Mouse (Mus musculus) megakaryocyte, adult 5-6 weeks (primary cell): ENCODE data around the gene Rrnad1. TPM values are rescaled to one million over a fixed set of nuclear protein-coding genes. Genes with fewer than 3 reads are reported as not detected.

Experiments used
- ATAC-seq: 2 replicates; pipeline ENCODE4 v1.8.0; 2016; ENCODE audit warnings: mild to moderate bottlenecking, inconsistent platforms; ENCODE audit not compliant: poor library complexity, severe bottlenecking
- total RNA-seq, 2 experiments: library from RNA; stranded (forward) in 1 of 2; stranded (reverse) in 1 of 2; fragments of 153-499, 151-499 nt in 1 of 2; fragments of 221-1000, 200-1000 nt in 1 of 2; gene quantifications; 2 replicates each; pipeline versions ENCODE4 v1.2.3 to v1.2.4; 2015 to 2017

Gene Rrnad1
- total RNA-seq, 2 experiments from 2014 or later: 7.8 to 8.7 TPM

- no peak for ATAC-seq
Measured at GRCm38 (mm10) chr3:87949266-87949954, 18.9 kb upstream of the Rrnad1 start.

GRCm38 (mm10) chr3:87948378-87949265 lies 18.1 kb upstream of the Rrnad1 start, which contains the start of gene Crabp2:
Crabp2 (plus strand) TSS chr3:87948666.
- no peak for ATAC-seq

- no peak for ATAC-seq
Measured at GRCm38 (mm10) chr3:87947811-87948199, 17.3 kb upstream of the Rrnad1 start.

- no peak for ATAC-seq
Measured at GRCm38 (mm10) chr3:87947056-87947810, 16.7 kb upstream of the Rrnad1 start.

GRCm38 (mm10) chr3:87946541-87946860 lies 16.0 kb upstream of the Rrnad1 start:
- ATAC-seq: no peak

GRCm38 (mm10) chr3:87945781-87946540 lies 15.4 kb upstream of the Rrnad1 start:
- no peak for ATAC-seq

GRCm38 (mm10) chr3:87944838-87945600 lies 14.5 kb upstream of the Rrnad1 start:
- no peak for ATAC-seq

GRCm38 (mm10) chr3:87943586-87943985 lies 13.1 kb upstream of the Rrnad1 start:
- no peak for ATAC-seq

GRCm38 (mm10) chr3:87942471-87942870 lies 12.0 kb upstream of the Rrnad1 start:
- no peak for ATAC-seq

- no peak for ATAC-seq
Measured at GRCm38 (mm10) chr3:87940611-87941010, 10.1 kb upstream of the Rrnad1 start.

- peak; percentile 60 for ATAC-seq
Measured at GRCm38 (mm10) chr3:87935776-87936175, 5.3 kb upstream of the Rrnad1 start.

- ATAC-seq: no peak
Measured at GRCm38 (mm10) chr3:87935201-87935600, 4.7 kb upstream of the Rrnad1 start.

GRCm38 (mm10) chr3:87934501-87934900 lies 4.0 kb upstream of the Rrnad1 start:
- no peak for ATAC-seq

GRCm38 (mm10) chr3:87934026-87934425 lies 3.5 kb upstream of the Rrnad1 start:
- no peak for ATAC-seq

GRCm38 (mm10) chr3:87929341-87930077 lies 1.0 kb downstream of the Rrnad1 start:
- ATAC-seq: no peak

GRCm38 (mm10) chr3:87927452-87927851 lies 3.1 kb downstream of the Rrnad1 start:
- no peak for ATAC-seq

- ATAC-seq: no peak
Measured at GRCm38 (mm10) chr3:87924996-87925395, 5.5 kb downstream of the Rrnad1 start.

GRCm38 (mm10) chr3:87920270-87920943 lies 10.1 kb downstream of the Rrnad1 start:
- ATAC-seq: no peak
